Mouse (Mus musculus) testis, adult 2 months (tissue): ENCODE measurements around the gene Rab3gap1. TPM values are rescaled to one million over a fixed set of nuclear protein-coding genes. Genes with fewer than 3 reads are reported as not detected.

Experiments
- H3K27ac ChIP-seq: fragments of 200-500 bp; 2 replicates; pipeline ENCODE4 v1.5.1; 2012; ENCODE audit warnings: low read depth, low read length; ENCODE audit not compliant: control insufficient read depth, insufficient read depth
- H3K27me3 ChIP-seq: fragments of 200-500 bp; 2 replicates; pipeline ENCODE4 v1.6.1; 2012; ENCODE audit warnings: mild to moderate bottlenecking, low read length, moderate library complexity; ENCODE audit not compliant: control insufficient read depth, insufficient read depth
- H3K36me3 ChIP-seq: fragments of 200-500 bp; 2 replicates; pipeline ENCODE4 v1.6.1; 2012; ENCODE audit warnings: mild to moderate bottlenecking, low read length; ENCODE audit not compliant: control insufficient read depth, insufficient read depth
- H3K4me1 ChIP-seq: fragments of 200-500 bp; 2 replicates; pipeline ENCODE4 v1.6.1; 2012; ENCODE audit warnings: low read length; ENCODE audit not compliant: control insufficient read depth, insufficient read depth
- H3K4me3 ChIP-seq: fragments of 200-500 bp; 2 replicates; pipeline ENCODE4 v1.5.1; 2012; ENCODE audit warnings: low read depth, mild to moderate bottlenecking, low read length, moderate library complexity, mixed read lengths; ENCODE audit not compliant: control insufficient read depth
- CTCF ChIP-seq: fragments of 200-500 bp; IDR thresholded peaks from 2 replicates; pipeline ENCODE4 v1.5.1; 2012; ENCODE audit warnings: low read depth, mild to moderate bottlenecking, inconsistent platforms, low read length, moderate library complexity; ENCODE audit not compliant: control insufficient read depth, insufficient read depth, insufficient replicate concordance
- POLR2A ChIP-seq: fragments of 200-500 bp; IDR thresholded peaks from 2 replicates; pipeline ENCODE4 v1.6.1; 2012; ENCODE audit warnings: low read depth, mild to moderate bottlenecking, inconsistent platforms, low read length, moderate library complexity; ENCODE audit not compliant: control insufficient read depth
- polyA plus RNA-seq: library from polyadenylated mRNA; depleted of rRNA; stranded (reverse); fragments of >200 nt; gene quantifications from 2 replicates; pipeline ENCODE4 v1.2.3, GENCODE M21; 2012

Gene Rab3gap1
- polyA plus RNA-seq, 1 experiment = 7.7 TPM

DNA sequence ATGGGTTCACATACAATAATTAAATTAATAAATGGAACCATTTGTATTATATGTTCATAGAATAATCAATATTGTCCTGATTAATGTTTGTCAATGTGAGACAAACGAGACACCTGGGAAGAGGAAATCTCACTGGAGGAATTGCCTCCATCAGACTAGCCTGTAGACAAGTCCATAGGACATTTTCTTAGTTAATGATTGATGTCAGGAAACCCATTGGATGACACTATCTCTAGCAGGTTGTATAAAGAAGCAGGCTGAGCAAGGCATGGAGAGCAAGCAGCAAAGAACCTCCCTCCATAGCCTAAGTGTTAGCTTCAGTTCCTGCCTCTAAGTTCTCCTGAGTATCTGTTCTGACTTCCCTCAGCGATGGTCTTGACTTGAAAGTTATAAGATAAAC, 64.8 kb downstream of the Rab3gap1 start:
- Histone ChIP-seq H3K4me3 (no peak overlapping the region), H3K27me3 (no peaks in the 10 kb centered on the region), H3K36me3 (peaks cover 2% of the 10 kb centered on the region), H3K27ac (no peak overlapping the region), H3K4me1 (no peaks in the 10 kb centered on the region)
- TF ChIP-seq CTCF (no peak), POLR2A (no peak)

DNA sequence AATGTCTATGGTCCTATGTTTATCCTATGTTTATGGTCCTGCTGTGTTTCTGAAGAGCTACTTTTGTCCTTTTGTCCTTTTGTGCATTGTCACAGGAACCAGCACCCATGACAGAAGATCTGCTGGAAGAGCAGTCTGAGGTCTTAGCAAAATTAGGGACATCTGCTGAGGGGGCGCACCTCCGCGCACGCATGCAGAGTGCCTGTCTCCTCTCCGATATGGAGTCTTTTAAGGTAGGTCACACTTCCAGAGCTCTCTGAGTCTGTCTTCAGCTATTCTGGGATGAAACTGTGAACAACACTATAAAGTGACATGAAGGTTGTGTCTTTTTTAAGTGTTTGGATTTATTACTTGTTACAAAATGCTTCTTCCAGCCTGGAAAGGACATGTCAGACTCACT, 65.7 kb downstream of the Rab3gap1 start:
- Histone ChIP-seq H3K27me3 (no peaks in the 10 kb centered on the region), H3K36me3 (peaks cover 4% of the 10 kb centered on the region), H3K4me1 (no peaks in the 10 kb centered on the region), H3K4me3 (no peak overlapping the region), H3K27ac (no peak overlapping the region)
- TF ChIP-seq POLR2A (no peak), CTCF (no peak)

DNA sequence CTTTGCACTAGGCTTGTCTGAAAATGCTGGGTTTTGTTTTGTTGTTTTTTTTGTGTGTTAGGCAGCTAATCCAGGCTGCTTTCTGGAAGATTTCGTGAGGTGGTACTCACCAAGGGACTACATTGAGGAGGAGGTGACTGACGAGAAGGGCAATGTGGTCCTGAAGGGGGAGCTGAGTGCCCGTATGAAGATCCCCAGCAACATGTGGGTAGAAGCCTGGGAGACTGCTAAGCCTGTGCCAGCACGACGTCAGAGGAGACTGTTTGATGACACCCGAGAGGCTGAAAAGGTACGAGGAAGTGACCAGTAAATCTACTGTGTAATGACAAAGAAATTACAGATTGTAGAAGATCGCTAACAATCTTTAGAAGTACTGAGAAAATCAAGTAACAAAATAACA, 68.7 kb downstream of the Rab3gap1 start:
- H3K36me3 ChIP-seq = peaks cover 4% of the 10 kb centered on the region
- TF ChIP-seq CTCF (no peak), POLR2A (no peak)
- H3K27ac ChIP-seq = no peak overlapping the region
- H3K4me1 ChIP-seq = no peaks in the 10 kb centered on the region
- H3K4me3 ChIP-seq = no peak overlapping the region
- no peaks in the 10 kb centered on the region for H3K27me3 ChIP-seq

GRCm38 (mm10) chr1:127942231-127942630, 73.7 kb downstream of the Rab3gap1 start:
- no peak overlapping the region for H3K27ac ChIP-seq
- TF ChIP-seq CTCF = no peak
- no peak for TF ChIP-seq POLR2A
- no peak overlapping the region for H3K4me3 ChIP-seq
- peaks cover 4% of the 10 kb centered on the region for H3K36me3 ChIP-seq
- no peaks in the 10 kb centered on the region for H3K4me1 ChIP-seq
- no peaks in the 10 kb centered on the region for H3K27me3 ChIP-seq

DNA sequence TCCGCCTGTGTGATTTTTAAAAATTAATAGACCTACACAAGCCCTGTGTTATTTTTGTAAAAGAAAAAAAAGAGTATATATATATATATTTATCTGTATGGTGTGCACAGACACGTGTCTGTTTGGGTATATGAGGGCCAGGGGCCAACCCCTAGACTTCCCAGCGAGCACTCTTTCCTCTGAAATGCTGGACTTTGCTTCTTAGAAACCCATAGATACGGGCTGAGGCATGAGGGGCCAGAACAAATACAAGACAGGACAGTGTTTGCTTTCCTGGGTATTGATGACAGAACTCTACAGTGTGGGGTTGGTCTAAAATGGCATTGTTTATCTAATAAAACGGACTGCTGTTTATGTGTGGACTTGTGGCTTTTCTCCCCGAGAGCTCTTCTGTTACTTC, 74.9 kb downstream of the Rab3gap1 start:
- H3K27me3 ChIP-seq = no peaks in the 10 kb centered on the region
- TF ChIP-seq POLR2A = no peak
- TF ChIP-seq CTCF = no peak
- no peak overlapping the region for H3K27ac ChIP-seq
- peaks cover 1% of the 10 kb centered on the region; the same call in 1 of the 2 replicates for H3K36me3 ChIP-seq
- H3K4me3 ChIP-seq = no peak overlapping the region
- H3K4me1 ChIP-seq = no peaks in the 10 kb centered on the region

DNA sequence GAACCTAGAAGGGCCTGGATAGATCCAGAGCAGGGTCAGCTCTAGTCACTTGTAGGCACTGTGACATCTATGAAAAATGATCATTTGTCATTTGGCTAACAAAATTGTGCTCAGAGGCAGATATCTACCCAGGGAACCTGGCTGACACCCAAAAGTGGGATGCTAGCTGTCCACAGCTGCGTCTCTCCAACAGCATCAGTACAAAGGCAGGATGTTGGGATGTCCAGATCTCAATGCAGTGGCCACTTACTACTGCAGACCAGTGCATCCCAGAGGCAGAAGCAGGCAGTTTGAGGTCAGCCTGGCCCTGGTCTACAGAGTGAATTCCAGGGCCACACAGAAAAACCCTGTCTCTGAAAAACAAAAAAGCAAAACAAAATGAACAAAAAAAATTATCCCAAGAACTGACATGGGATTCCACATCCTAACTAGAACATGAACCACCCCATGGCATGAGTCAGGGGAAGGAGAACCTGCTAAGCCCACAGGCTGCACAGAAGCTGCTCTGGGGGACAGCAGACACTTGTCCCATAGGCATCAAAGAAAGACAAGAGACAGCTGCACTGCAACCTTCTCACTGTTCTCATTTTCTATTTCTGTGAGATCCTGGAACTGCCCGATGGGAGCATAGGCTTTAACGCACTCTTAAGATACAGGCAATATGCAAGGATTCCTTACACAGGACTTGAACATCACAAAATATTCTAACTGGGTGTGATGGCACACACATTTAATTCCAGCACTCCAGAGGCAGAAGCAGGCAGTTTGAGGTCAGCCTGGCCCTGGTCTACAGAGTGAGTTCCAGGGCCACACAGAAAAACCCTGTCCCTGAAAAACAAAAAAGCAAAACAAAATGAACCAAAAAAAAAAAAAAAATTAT, 77.4 kb downstream of the Rab3gap1 start:
- Histone ChIP-seq H3K4me3 (no peak overlapping the region), H3K4me1 (no peaks in the 10 kb centered on the region), H3K27me3 (no peaks in the 10 kb centered on the region), H3K36me3 (no peaks in the 10 kb centered on the region), H3K27ac (no peak overlapping the region)
- TF ChIP-seq POLR2A (no peak), CTCF (no peak)

DNA sequence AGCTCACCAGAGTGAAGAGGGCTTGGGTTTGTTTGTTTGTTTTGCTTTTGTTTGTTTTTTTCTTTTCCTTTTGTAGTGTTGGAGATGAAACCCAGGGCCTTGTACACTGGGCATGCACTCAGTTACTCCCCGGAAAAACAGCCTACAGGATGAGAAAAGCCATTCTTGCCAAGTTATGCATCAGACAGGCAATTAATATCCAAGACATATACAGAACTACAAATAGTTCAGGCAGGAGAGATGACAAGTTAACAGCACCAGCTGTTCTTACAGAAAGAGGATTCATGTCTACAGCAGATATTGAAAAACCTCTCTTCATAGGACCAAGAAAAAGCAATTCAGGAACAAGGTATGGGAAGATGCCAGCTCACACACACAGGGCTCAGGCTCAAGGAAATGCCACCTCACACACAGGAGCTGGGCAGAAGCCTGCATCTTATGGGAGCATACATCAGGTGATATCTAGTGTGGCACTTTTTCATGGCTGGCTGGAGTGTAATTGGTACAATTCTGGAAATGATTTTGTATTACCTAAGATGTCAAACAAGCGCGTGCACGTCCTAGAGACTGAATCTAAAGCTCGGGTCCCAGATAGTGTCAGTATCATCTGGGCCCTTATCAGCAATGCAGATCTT, 78.2 kb downstream of the Rab3gap1 start:
- Histone ChIP-seq H3K27me3 (no peaks in the 10 kb centered on the region), H3K4me3 (no peak overlapping the region), H3K36me3 (no peaks in the 10 kb centered on the region), H3K4me1 (no peaks in the 10 kb centered on the region), H3K27ac (no peak overlapping the region)
- no peak for TF ChIP-seq POLR2A
- TF ChIP-seq CTCF = no peak
